Mouse (Mus musculus): Measurements from ENCODE around the gene Anks1.

The Anks1 gene

DNA sequence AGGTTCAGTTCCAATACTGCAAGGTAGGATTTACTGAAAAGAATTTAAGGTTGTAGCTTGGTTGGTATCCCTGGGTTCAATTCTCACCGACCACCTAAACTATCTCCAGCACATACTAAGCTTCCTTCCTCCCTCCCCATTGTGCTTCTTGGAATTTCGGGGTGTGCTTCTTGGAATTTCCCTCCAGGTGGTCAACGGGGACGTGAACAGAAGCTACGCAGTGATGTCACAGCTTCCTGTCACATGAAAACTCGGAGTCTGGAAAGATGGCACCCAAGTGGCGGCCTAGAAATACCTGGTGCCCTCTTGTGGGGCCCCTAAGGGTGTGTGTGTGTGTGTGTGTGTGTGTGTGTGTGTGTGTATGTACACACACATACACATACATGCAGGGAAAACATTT is 172.8 kb downstream of the Anks1 start:
- in situ Hi-C loops (cut with MboI, MseI), result loop anchor here (5.0 to 10.0 kb wide), 3 partner anchors 50 to 443 kb away; no protein-coding TSS in a partner anchor

- in situ Hi-C loops (cut with MboI, MseI), result loop anchor here (5.0 to 10.0 kb wide), 3 partner anchors 49 to 442 kb away; no protein-coding TSS in a partner anchor
Measured at GRCm38 (mm10) chr17:28082863-28083262, 173.8 kb downstream of the Anks1 start.

DNA sequence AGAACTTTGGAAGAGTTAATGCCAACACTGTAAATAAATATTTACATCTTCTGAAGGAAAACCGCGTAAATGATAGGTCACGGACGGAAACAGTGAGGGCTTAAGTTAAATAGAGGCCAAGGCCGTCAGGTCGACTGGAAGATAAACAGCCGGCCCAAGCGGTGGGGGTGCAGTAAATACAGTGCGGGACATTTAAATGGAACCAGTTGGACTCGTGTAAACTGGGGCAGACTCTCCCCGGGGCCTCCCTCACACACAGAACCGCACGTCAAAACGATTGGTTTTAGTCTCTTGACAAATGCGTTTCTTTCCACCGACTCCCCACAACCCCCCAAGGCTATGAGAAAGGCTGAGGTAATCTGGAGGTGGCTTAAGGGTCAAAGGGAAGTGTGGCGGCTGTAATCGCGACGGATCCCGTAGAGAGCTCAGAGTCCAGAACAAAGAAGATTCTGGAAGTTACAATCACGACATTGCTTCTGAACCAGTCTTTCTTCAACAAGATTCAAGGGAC is 175.3 kb downstream of the Anks1 start:
- in situ Hi-C loops (cut with MboI, MseI), result loop anchor here (5.0 to 10.0 kb wide), 3 partner anchors 48 to 440 kb away; no protein-coding TSS in a partner anchor

DNA sequence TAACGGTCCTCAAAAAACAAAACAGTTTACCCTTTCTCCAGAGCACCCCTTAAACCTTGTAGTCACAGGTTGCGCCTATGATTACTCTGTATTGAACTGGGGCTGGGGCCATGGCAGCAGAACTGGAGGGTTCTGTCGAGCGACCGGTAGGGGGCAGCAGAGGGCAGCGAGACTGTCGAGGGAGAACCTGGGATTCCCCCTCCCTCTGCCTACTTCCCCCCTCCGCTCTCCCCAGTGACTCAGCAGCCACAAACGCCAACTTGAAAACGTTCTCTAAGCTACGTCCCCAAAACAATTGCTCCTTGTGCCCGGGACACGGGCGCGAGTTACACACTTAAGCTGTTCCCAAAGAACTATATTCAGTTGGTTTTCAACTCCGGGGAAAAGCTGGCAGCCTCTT is 175.9 kb downstream of the Anks1 start:
- in situ Hi-C loops (cut with MboI, MseI), result loop anchor here (5.0 to 10.0 kb wide), 3 partner anchors 47 to 440 kb away; no protein-coding TSS in a partner anchor

DNA sequence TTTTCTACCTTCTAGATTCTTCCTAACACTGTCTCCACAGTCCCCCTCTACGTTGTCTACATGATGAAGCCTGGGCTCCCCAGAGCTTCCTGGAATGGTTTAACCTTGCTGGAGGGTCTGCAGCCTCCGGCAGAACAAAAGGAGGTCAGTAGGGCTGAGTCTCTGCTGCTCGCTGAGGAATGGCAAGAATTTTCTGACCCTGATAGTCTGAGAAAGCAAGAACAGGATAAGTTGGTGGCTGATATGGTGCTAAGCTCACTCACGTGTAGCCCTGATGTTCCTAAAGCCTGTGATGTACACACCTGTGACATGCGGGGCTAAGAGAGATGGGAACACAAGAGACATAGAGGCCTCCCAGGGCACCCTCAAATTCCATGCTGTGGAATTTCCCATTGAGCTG is 178.3 kb downstream of the Anks1 start:
- in situ Hi-C loops (cut with MboI, MseI), result loop anchor here in 1 of 2 experiments (10.0 kb wide), 1 partner anchor 437 kb away; no protein-coding TSS in a partner anchor

GRCm38 (mm10) chr17:28088718-28089117 is 179.6 kb downstream of the Anks1 start:
- in situ Hi-C loops (cut with MboI, MseI), result loop anchor here in 1 of 2 experiments (10.0 kb wide), 1 partner anchor 436 kb away; no protein-coding TSS in a partner anchor

DNA sequence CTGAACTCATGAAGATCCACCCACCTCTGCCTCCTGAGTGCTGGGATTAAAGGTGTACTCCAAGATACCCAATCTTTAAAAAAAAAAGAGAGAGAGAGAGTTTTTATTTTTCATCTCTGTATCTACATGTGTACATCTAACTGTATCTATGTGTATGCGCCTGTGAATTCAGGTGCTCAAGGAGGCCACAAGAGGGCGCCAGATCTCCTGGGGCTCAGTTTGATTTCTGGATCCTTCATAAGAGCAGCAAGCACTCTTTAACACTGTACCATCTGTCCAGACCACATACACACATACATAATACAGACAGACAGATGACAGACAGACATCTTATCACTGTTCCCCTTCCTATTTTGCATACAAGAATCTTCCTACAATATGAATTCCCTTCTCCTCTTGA is 183.2 kb downstream of the Anks1 start:
- in situ Hi-C loops (cut with MboI, MseI), result loop anchor here in 1 of 2 experiments (5.0 kb wide), 1 partner anchor 70 kb away; no protein-coding TSS in a partner anchor

DNA sequence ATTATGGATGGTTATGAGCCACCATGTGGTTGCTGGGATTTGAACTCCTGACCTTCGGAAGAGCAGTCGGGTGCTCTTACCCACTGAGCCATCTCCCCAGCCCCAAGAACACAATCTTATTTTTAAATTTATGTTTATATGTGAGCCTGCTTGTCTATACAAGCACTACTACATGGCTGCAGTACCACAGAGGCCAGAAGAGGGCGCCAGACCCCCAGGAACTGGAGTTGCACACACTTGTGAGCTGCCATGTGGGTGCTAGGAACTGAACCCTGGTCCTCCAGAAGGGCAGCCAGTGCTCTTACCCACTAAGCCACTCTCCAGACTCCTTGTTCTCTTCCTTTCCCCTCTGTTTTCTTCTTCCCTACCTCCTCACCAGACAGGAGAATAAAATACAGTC is 184.7 kb downstream of the Anks1 start:
- in situ Hi-C loops (cut with MboI, MseI), result loop anchor here in 1 of 2 experiments (5.0 kb wide), 1 partner anchor 68 kb away; no protein-coding TSS in a partner anchor

DNA sequence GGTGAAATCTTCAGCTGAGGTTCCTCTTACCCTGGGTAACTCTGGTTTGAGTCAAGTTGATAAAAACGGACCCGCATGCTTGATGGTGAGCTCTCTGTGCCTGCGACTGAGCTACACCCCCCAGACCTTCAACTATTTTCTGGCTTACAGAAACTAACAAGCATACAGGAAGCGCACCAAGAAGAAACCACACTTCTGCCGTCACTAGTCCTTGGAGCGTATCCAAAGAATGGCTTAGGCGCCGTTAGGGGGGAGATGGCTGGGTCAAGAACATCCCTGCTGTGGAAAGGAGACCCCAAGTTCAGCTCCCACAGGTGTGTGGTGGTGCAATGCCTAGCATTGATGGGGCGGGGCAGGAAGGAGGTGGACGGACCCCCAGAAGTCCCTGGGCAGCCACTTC is 187.3 kb downstream of the Anks1 start:
- in situ Hi-C loops (cut with MboI, MseI), result no loop called here

DNA sequence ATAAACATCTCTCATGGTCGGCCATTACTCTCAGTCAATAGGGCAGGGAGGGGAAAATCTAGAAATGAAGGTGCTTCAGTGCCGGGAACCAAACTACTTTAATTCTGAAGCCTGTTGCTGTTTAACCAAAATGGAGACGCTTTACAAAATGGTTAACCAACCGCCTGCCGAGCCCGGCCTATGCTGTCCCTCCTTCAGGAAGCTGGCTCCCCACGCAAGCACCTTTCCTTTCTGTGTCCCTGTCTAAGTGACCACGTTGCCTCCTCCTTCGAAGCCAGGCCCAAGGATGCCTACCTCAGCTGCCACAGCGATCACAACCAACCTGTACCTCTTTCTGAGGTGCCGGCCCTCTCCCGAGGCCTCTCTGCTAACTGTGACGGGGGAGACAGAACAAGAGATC is 188.2 kb downstream of the Anks1 start:
- in situ Hi-C loops (cut with MboI, MseI), result no loop called here

GRCm38 (mm10) chr17:28099086-28099485 is 190.0 kb downstream of the Anks1 start:
- in situ Hi-C loops (cut with MboI, MseI), result no loop called here

- in situ Hi-C loops (cut with MboI, MseI), result no loop called here
Measured at GRCm38 (mm10) chr17:28100669-28101068, 191.6 kb downstream of the Anks1 start.

- in situ Hi-C loops (cut with MboI, MseI), result no loop called here
Measured at GRCm38 (mm10) chr17:28101284-28101887, 192.3 kb downstream of the Anks1 start.

DNA sequence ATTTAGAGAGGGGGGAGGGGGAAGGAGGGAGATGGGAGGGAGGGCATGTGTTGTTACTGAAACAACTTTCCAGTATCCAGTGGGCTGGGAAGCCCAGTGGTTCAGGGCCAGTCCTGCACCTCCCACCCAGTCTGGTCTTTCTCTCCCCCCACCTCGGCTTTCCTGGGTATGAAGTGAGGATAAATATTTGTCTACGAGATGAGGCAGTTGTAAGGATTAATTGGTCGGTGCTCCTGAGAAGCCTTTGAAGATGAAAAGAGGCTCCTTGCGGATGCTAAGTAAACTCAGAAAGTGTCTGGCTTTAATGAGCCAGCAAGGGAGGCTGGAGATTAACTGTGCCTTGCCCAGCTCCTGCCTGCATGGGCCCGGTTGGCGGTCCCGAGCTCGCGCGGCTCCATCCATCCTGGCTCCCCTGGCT is 192.8 kb downstream of the Anks1 start:
- in situ Hi-C loops (cut with MboI, MseI), result no loop called here

GRCm38 (mm10) chr17:28104416-28104815 is 195.3 kb downstream of the Anks1 start:
- in situ Hi-C loops (cut with MboI, MseI), result no loop called here

- in situ Hi-C loops (cut with MboI, MseI), result no loop called here
Measured at GRCm38 (mm10) chr17:28106352-28106751, 197.2 kb downstream of the Anks1 start.

DNA sequence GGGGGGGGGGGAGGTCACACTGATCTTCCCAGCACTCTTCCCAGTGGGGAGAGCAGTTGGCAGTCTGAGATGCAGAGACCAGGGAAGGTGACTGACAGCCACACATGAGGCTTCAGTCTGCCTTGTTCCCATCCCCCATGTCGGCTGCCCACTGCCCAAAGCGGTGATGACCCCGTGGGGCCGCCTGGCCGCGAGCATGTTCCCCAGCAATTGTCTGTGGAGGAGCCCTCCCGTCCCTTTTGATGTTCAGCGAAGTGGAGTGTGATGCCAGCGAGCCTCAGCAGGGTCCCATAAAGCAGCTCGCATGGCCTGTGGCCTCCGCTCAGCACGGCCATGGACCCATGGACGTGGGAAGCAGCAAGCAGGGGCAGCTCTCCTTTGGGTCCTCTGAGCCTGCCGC is 198.2 kb downstream of the Anks1 start:
- in situ Hi-C loops (cut with MboI, MseI), result no loop called here

DNA sequence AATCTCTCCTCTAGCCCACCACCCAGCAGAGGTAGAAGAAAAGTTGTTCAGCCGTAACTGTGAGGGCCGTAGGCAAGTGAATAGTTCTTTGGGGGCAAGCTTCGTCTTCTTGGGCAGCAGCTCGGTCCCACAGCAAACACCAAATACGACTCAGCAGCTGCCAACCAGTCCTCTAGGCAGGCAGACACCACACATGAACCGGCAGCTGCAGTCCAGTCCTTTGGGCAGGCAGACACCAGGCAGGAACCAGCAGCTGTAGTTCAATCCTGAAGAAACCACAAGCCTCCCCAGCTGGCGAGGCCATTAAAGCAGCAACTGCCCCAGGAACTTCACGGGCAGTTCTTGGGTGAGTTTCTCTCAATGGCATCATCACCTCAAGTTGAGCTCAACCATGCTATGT is 203.2 kb downstream of the Anks1 start:
- in situ Hi-C loops (cut with MboI, MseI), result no loop called here
